Mouse (Mus musculus): ENCODE data around the gene Arpin.

Gene Arpin

DNA sequence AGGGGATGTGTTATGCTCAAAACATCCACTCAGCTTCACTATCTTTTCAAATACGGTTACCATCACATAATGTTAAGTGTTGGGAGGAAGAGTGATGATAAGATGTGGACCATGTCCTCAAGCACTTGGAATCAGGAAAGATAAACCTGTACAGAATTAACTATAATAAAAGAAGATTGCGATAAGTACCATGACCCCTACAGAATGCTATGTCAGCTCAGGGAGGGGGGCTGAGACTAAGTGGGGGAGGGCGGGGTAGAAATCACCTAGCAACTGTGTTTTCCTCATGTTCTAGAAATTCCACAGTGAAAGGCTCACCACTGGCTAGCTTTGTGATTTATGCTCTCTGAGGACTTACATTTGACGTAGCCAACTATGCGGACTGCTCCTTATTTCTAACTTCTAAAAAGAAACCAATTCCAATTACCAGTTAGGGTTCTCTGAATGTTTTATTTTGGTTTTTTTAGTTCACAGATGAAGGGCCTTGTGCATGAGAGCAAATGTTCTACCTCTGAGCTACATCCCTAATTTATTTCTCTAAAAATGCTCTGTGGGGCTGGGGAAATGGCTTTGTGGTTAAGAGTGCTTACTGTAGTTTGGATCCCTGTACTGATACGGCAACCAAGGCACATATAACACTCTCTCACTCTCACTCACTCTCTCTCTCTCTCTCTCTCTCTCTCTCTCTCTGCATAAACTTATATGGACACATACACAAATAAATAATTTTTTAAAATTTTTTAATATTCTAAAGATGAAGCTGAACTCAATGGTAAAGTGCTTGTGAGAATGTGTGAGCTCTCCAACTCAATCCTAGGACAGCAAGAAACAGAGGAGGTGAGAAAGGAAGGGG lies 42.4 kb downstream of the Arpin start:
- DNase-seq (ENCODE audit: low read depth): no peak

DNA sequence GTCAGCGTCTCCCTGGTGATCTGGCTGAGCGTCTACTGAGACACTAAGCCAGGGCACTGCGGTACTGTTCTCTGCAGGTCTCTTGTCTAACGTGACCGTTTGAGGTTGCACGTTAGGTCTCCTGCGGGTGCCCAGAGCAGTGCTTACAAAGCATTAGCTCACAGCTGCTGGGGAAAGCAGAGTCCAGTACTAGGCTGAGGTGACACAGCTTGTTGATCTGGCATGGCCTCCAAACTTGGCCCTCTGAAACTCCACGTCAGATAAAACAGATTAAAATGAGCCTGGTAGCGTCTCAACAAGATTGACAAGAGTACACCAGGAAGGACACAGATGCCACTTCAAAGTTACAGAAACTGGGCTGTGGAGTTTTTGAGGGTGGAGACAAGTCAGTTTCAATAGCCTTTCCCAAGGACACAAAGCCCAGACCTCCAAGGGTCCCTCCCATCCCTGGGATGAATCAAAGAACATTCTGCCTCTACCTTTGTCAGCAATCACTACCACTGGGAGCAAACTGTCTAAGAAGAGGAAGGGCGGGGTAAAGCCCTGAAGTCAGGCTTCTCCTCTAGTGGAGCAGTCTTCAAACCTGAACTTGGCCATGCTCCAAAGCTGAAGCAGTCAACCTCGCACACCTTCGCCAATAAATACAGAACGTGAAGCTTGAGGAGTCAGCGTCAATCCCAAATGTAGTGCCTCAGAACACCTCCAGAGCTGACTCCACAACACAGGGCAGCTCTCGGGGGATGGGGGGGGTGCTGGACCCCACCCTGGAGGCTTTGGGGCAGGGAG lies 44.5 kb downstream of the Arpin start:
- DNase-seq (ENCODE audit: low read depth): no peak

DNA sequence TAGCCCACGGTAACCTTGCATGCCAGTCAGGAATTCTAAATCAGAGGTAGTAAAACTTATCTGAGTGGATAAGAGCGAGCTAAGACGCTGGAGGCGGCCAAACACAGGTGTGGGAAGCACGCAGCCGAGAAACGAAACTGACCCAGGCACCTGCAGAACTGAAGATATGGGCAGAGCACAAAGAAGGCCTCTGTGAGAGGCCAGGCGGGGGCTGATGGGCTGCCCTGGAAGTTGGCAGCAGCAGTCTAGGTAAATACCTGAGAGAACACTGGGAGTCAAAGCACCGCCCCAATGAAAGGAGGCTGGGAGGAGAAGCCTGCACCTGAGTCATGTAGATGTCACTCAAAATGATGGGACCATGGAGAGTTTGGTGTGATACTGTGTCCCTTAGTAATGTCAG lies 46.6 kb downstream of the Arpin start:
- DNase-seq (ENCODE audit: low read depth): no peak

DNA sequence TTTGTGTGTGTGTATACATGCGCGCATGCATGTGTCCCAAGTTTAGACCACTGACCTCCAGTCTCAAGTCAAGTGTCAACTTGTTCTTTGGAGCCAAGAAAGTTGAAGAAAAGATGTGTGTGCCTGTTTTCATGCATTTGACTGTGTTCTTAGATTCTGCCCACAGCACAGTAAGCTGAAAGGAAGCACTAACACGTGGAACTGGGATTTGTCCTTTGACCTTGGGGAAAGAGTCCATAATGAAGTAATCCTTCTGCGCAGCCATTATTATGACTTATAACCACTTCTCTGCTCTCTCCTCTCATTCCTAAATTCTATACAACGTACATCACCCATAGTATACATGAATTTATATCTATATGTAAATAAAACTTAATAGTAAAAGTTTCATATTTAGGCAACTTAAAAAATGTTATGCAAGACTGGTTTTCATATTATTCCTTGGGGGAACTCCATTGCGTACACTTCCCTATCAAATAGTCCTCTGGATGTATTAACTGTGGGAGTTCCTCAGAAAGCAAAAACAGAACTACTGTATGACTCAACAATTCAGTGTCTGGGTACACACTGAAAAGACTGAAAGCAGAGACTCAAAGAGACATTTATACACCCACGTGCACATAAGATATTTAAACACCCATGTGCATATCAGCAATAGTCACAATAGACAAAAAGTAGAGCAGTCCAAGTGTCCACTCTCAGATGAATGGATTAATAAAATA lies 51.4 kb downstream of the Arpin start:
- DNase-seq (ENCODE audit: low read depth): no peak

DNA sequence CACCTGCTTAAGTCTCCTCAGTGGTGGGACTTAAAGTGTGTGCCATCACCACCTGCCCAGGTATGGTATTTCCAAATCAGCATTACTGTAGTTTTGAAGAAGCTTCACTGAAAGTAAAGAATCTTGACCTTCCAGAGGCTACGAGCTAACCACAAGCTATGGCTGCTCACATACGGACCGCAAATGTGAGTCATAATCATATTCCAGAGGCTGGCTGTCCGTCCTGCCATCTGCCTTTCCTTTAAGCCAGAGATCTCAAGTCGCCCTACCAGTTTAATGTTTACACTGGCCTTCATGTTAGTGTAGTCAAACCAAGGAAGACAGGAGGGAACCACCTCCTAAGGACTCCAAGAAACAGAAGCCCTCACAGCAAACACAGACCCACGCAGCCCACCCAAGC lies 53.3 kb downstream of the Arpin start:
- DNase-seq (ENCODE audit: low read depth): no peak

DNA sequence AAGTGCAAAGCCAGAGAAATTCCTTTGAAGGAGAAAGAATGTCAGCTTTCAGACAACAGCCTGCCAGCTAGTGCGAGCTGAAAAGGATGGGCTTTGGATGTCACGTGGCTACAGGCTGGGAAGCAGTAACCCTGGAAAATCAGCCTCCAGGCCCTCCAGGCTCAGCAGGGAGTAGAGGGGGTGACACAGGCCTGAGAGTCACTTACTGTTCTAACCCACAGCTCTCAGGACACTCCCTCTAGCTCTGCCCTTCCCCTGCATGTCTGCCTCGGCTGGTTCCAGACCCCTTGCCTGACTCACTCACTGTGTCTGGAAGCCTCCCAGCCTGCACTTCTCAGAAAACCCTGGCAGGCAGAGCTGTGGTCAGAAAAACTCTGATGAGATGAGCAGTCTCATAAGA lies 54.2 kb downstream of the Arpin start:
- DNase-seq (ENCODE audit: low read depth): peak; percentile 8

DNA sequence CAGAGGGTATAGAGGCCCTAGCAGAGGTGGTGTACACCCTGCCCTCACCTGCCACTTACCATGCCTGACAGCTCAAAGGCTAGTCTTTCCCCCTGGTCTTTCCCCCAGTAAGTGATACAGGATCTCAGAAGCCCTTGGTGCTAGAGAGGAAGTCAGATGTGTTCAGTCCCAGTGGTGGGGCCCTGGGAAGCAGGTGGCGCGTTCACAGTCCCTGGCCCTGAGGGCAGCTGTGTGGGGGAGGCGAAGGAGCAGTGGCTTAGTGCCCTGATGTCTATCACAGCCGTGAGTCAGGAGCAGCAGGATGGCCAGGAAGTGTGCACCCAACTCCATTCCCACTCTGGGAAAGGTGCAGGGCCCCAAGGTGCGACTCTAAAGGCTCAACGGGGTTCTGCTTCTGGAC lies 55.1 kb downstream of the Arpin start:
- no peak for DNase-seq (ENCODE audit: low read depth)

DNA sequence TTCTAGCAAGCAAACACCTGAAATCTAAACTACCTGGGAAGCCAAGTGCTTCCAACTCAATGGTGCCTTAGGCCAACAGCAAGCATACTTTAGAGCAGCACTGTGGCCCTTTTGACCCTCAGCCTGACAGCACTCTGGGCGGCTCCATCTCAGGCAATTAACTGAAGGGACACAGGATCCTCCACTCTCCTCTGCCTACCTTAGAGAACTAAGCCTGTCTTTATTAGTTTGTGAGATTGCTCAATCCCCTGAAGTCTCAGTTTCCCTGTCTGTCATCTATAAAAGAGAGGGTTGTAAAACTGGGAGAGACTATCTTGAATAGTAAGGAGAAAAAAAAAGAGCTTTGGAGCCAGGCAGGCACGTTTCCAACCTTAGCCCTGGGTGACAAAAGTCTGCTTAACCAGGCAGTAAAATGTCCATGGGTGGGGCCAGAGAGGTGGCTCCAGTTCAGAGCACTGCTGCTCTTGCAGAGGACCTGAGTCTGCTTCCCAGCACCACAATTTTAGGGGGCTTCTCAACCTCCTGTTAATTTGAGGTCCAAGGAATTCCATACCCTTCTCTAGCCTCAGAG lies 56.6 kb downstream of the Arpin start:
- no peak for DNase-seq (ENCODE audit: low read depth)

Measured in 416B (cell line).